Mouse (Mus musculus) sigmoid colon, adult 10 weeks (tissue): ENCODE results near the gene Mindy4. TPM values are rescaled to one million over a fixed set of nuclear protein-coding genes. Genes with fewer than 3 reads are reported as not detected.

ENCODE experiments used
- polyA plus RNA-seq: library from polyadenylated mRNA; stranded (reverse); fragments of 350-450 nt; fragmentation: Illumina TruSeq; extraction: RNeasy Lipid Tissue Mini Kit (QIAGEN cat#74804); gene quantifications from one replicate; pipeline ENCODE4 v1.2.3, GENCODE M21; 2014; ENCODE audit warnings: low read depth, low replicate concordance

Mindy4 gene
- 0.95 TPM for polyA plus RNA-seq

GRCm38 (mm10) chr6:55202913-55203910 lies at the start of gene Mindy4:
Mindy4 (plus strand) TSS chr6:55203383.

GRCm38 (mm10) chr6:55174741-55175181 lies 28.4 kb upstream of the Mindy4 start, which contains the start of gene Inmt:
Inmt (minus strand) TSS chr6:55175043.

GRCm38 (mm10) chr6:55335989-55336514 lies 132.9 kb downstream of the Mindy4 start, which contains the start of gene Aqp1:
Aqp1 (plus strand) TSS chr6:55336432.

Other genes with a start within 250 kb of the Mindy4 start
- 3.8 TPM for gene Nod1, start 230.8 kb upstream of the Mindy4 start, polyA plus RNA-seq
- 13.6 TPM for gene Ggct, start 210.4 kb upstream of the Mindy4 start, polyA plus RNA-seq
- 125 TPM for gene Gars, start 165.4 kb upstream of the Mindy4 start, polyA plus RNA-seq
- gene Crhr2, start 70.4 kb upstream of the Mindy4 start, polyA plus RNA-seq: not detected
- 1.5 TPM for gene Inmt, start 28.3 kb upstream of the Mindy4 start, polyA plus RNA-seq
- 8.1 TPM for gene Aqp1, start 133.0 kb downstream of the Mindy4 start, polyA plus RNA-seq
- not detected for gene Ghrhr, start 172.9 kb downstream of the Mindy4 start, polyA plus RNA-seq
- gene Adcyap1r1, start 248.6 kb downstream of the Mindy4 start, polyA plus RNA-seq: 2.9 TPM